Mouse (Mus musculus) C2C12 (cell line): ENCODE results near the gene Sox13.

Experiments used
- CEBPB ChIP-seq: IDR thresholded peaks from one replicate; pipeline ENCODE4 v1.6.1; 2011; ENCODE audit warnings: low read depth, mild to moderate bottlenecking, control low read depth, moderate library complexity
- CTCF ChIP-seq: IDR thresholded peaks from one replicate; pipeline ENCODE4 v1.5.1; 2011; ENCODE audit not compliant: control insufficient read depth, insufficient read depth, insufficient read length
- MAX ChIP-seq: IDR thresholded peaks from one replicate; pipeline ENCODE4 v1.6.1; 2011; ENCODE audit warnings: mild to moderate bottlenecking, control low read depth

GRCm38 (mm10) chr1:133364022-133364630, 60.1 kb downstream of the Sox13 start:
- no peak for TF ChIP-seq CTCF
- no peak for TF ChIP-seq CEBPB
- TF ChIP-seq MAX = no peak
